Mouse (Mus musculus) embryonic facial prominence, embryonic 11.5 days (tissue): ENCODE results near the gene Proser3. TPM values are rescaled to one million over a fixed set of nuclear protein-coding genes. Genes with fewer than 3 reads are reported as not detected.
A peak's percentile ranks its signal among the peaks of the same experiment; 100 is the strongest.

Experiments
- ATAC-seq: fragments of 200-750 bp; cut with Nextera tagmentation; replicated peaks from 2 replicates; pipeline ENCODE4 v1.8.0; 2017; ENCODE audit warnings: low read depth; ENCODE audit not compliant: insufficient number of reproducible peaks, low FRiP score, low TSS enrichment
- DNase-seq: peaks from one replicate; pipeline ENCODE4 v3.0.0-alpha.2; 2015; ENCODE audit warnings: low spot score
- H3K27ac ChIP-seq: fragments of 300-500 bp; sonication (generic); replicated peaks from 2 replicates; pipeline ENCODE4 v1.5.1; 2014; ENCODE audit warnings: mild to moderate bottlenecking, low read depth, low read length, control low read depth
- H3K27me3 ChIP-seq: fragments of 300-500 bp; sonication (generic); 2 replicates; pipeline ENCODE4 v1.6.1; 2014; ENCODE audit warnings: mild to moderate bottlenecking, low read length, moderate library complexity, mixed read lengths; ENCODE audit not compliant: control insufficient read depth, insufficient read depth
- H3K36me3 ChIP-seq: fragments of 300-500 bp; sonication (generic); replicated peaks from 2 replicates; pipeline ENCODE4 v1.6.1; 2014; ENCODE audit warnings: low read depth, mild to moderate bottlenecking, low read length, moderate library complexity, mixed read lengths; ENCODE audit not compliant: control insufficient read depth, insufficient read depth
- H3K4me1 ChIP-seq: fragments of 300-500 bp; sonication (generic); 2 replicates; pipeline ENCODE4 v1.6.1; 2014; ENCODE audit warnings: low read length, mixed read lengths; ENCODE audit not compliant: control insufficient read depth, insufficient read depth
- H3K4me2 ChIP-seq: fragments of 300-500 bp; sonication (generic); 2 replicates; pipeline ENCODE4 v1.6.1; 2014; ENCODE audit warnings: low read depth, mild to moderate bottlenecking, control low read depth, low read length, moderate library complexity
- H3K4me3 ChIP-seq: fragments of 300-500 bp; sonication (generic); 2 replicates; pipeline ENCODE4 v1.5.1; 2014; ENCODE audit warnings: low read depth, low read length, control low read depth
- H3K9ac ChIP-seq: fragments of 300-500 bp; sonication (generic); replicated peaks from 2 replicates; pipeline ENCODE4 v1.6.1; 2014; ENCODE audit warnings: mild to moderate bottlenecking, control low read depth, low read length
- H3K9me3 ChIP-seq: fragments of 300-500 bp; sonication (generic); replicated peaks from 2 replicates; pipeline ENCODE4 v1.6.1; 2016; ENCODE audit warnings: mild to moderate bottlenecking, low read length, inconsistent platforms, mixed read lengths; ENCODE audit not compliant: control insufficient read depth
- WGBS: fragments of 180-500 bp; shearing (Covaris S2); extraction: QIAGEN DNeasy Blood & Tissue Kit; methylation state at CpG from one replicate; pipeline ENCODE4 v1.1.7; 2014; 5-methylcytosine and 5-hydroxymethylcytosine counted together
- polyA plus RNA-seq: library from polyadenylated mRNA; unstranded; fragments of >200 nt; fragmentation: Nextera tagmentation; extraction: Ambion mirVana; gene quantifications from 2 replicates; pipeline ENCODE4 v1.2.1, GENCODE M21; 2014

Proser3 gene
- polyA plus RNA-seq, 1 experiment from 2014 or later: 13.0 TPM

- DNase-seq (no peak), ATAC-seq (no peak)
- WGBS: 78% methylated on average over 10 of the region's 10 CpGs
- Histone ChIP-seq H3K4me2 (no peak overlapping the region), H3K4me3 (no peak overlapping the region), H3K27ac (no peak overlapping the region), H3K9ac (no peak overlapping the region), H3K4me1 (no peaks in the 10 kb centered on the region; the same call in 1 of the 2 replicates), H3K9me3 (no peaks in the 10 kb centered on the region), H3K27me3 (no peaks in the 10 kb centered on the region), H3K36me3 (no peaks in the 10 kb centered on the region)
Measured at GRCm38 (mm10) chr7:30593579-30594509, 41.7 kb upstream of the Proser3 start.

- Histone ChIP-seq H3K4me2 (no peak overlapping the region), H3K36me3 (no peaks in the 10 kb centered on the region), H3K9ac (no peak overlapping the region), H3K27me3 (no peaks in the 10 kb centered on the region), H3K4me1 (no peaks in the 10 kb centered on the region; the same call in 1 of the 2 replicates), H3K9me3 (no peaks in the 10 kb centered on the region), H3K4me3 (no peak overlapping the region), H3K27ac (no peak overlapping the region)
- no peak for DNase-seq
- ATAC-seq: no peak
- WGBS: 59% methylated on average over 5 of the region's 5 CpGs
Measured at GRCm38 (mm10) chr7:30592772-30593423, 40.8 kb upstream of the Proser3 start.

- H3K4me1 ChIP-seq: no peaks in the 10 kb centered on the region; the same call in none of the 2 replicates
- 42% methylated on average over 4 of the region's 4 CpGs for WGBS
Measured at GRCm38 (mm10) chr7:30591605-30591951, 39.5 kb upstream of the Proser3 start.

GRCm38 (mm10) chr7:30590927-30591604 is 39.0 kb upstream of the Proser3 start:
- Histone ChIP-seq H3K27me3 (no peaks in the 10 kb centered on the region), H3K9ac (no peak overlapping the region), H3K27ac (no peak overlapping the region), H3K4me3 (no peak overlapping the region), H3K4me2 (no peak overlapping the region), H3K9me3 (no peaks in the 10 kb centered on the region), H3K4me1 (no peaks in the 10 kb centered on the region; the same call in none of the 2 replicates), H3K36me3 (no peaks in the 10 kb centered on the region)
- DNase-seq (no peak), ATAC-seq (no peak)
- 85% methylated on average over 9 of the region's 9 CpGs for WGBS

More at GRCm38 (mm10) chr7:30591605-30591951, 39.5 kb upstream of the Proser3 start:
- Histone ChIP-seq H3K9ac (no peak overlapping the region), H3K27me3 (no peaks in the 10 kb centered on the region), H3K9me3 (no peaks in the 10 kb centered on the region), H3K4me3 (no peak overlapping the region), H3K27ac (no peak overlapping the region), H3K36me3 (no peaks in the 10 kb centered on the region), H3K4me2 (no peak overlapping the region)
- no peak for ATAC-seq
- DNase-seq: no peak

GRCm38 (mm10) chr7:30589435-30590301 is 37.6 kb upstream of the Proser3 start:
- peak overlapping the region; percentile 97 for H3K4me3 ChIP-seq
- WGBS: 27% methylated on average over 40 of the region's 40 CpGs
- ATAC-seq: peak; percentile 55; the same call in 1 of the 2 replicates
- peak overlapping the region; percentile 67 for H3K9ac ChIP-seq
- peak; percentile 92 for DNase-seq
- peaks cover 6% of the 10 kb centered on the region for H3K36me3 ChIP-seq
- H3K27ac ChIP-seq: peak overlapping the region; percentile 60; the same call in 1 of the 2 replicates
- H3K4me2 ChIP-seq: peak overlapping the region; percentile 89
- no peaks in the 10 kb centered on the region; the same call in none of the 2 replicates for H3K4me1 ChIP-seq
- H3K9me3 ChIP-seq: no peaks in the 10 kb centered on the region
- no peaks in the 10 kb centered on the region for H3K27me3 ChIP-seq

- H3K9me3 ChIP-seq: no peaks in the 10 kb centered on the region
- under 1% methylated on average over 61 of the region's 68 CpGs for WGBS
Measured at GRCm38 (mm10) chr7:30588676-30589434, 36.8 kb upstream of the Proser3 start, which contains the start of gene Kmt2b. Kmt2b (minus strand) TSS chr7:30588726.

More at GRCm38 (mm10) chr7:30588676-30589434, 36.8 kb upstream of the Proser3 start, which contains the start of gene Kmt2b:
- ATAC-seq (peak; percentile 96), DNase-seq (peak; percentile 98)
- Histone ChIP-seq H3K27me3 (no peaks in the 10 kb centered on the region), H3K4me2 (peak within 1 kb of the TSS; percentile 89), H3K4me3 (peak within 1 kb of the TSS; percentile 97), H3K4me1 (no peaks in the 10 kb centered on the region; the same call in none of the 2 replicates), H3K9ac (peak within 1 kb of the TSS; percentile 99), H3K36me3 (peaks cover 14% of the 10 kb centered on the region), H3K27ac (peak within 1 kb of the TSS; percentile 84)
